Mouse (Mus musculus) embryonic facial prominence, embryonic 15.5 days (tissue): ENCODE measurements around the gene Gm7942. TPM values are rescaled to one million over a fixed set of nuclear protein-coding genes. Genes with fewer than 3 reads are reported as not detected.
"Not testable (repeated sequence)": the region's sequence is repeated elsewhere in the genome, so short reads cannot be mapped to it uniquely, and the experiment has no call there.

Experiments used
- ATAC-seq: fragments of 200-750 bp; cut with Nextera tagmentation; 2 replicates; pipeline ENCODE4 v1.8.0; 2017; ENCODE audit warnings: low read depth, moderate TSS enrichment; ENCODE audit not compliant: insufficient number of reproducible peaks, low FRiP score, low TSS enrichment
- H3K27ac ChIP-seq: fragments of 300-500 bp; sonication (generic); replicated peaks from 2 replicates; pipeline ENCODE4 v1.5.1; 2015; ENCODE audit warnings: mild to moderate bottlenecking, inconsistent platforms
- H3K27me3 ChIP-seq: fragments of 300-500 bp; sonication (generic); 2 replicates; pipeline ENCODE4 v1.6.1; 2015; ENCODE audit warnings: inconsistent platforms
- H3K36me3 ChIP-seq: fragments of 300-500 bp; sonication (generic); 2 replicates; pipeline ENCODE4 v1.6.1; 2015; ENCODE audit warnings: mild to moderate bottlenecking, inconsistent platforms
- H3K4me1 ChIP-seq: fragments of 300-500 bp; sonication (generic); 2 replicates; pipeline ENCODE4 v1.6.1; 2015; ENCODE audit warnings: inconsistent platforms
- H3K4me2 ChIP-seq: fragments of 300-500 bp; sonication (generic); replicated peaks from 2 replicates; pipeline ENCODE4 v1.6.1; 2015; ENCODE audit warnings: mild to moderate bottlenecking, inconsistent platforms
- H3K4me3 ChIP-seq: fragments of 300-500 bp; sonication (generic); replicated peaks from 2 replicates; pipeline ENCODE4 v1.5.1; 2015; ENCODE audit warnings: mild to moderate bottlenecking, inconsistent platforms
- H3K9ac ChIP-seq: fragments of 300-500 bp; sonication (generic); 2 replicates; pipeline ENCODE4 v1.6.1; 2015; ENCODE audit warnings: inconsistent platforms
- H3K9me3 ChIP-seq: fragments of 300-500 bp; sonication (generic); replicated peaks from 2 replicates; pipeline ENCODE4 v1.6.1; 2016; ENCODE audit warnings: inconsistent platforms
- WGBS: fragments of 180-500 bp; shearing (Covaris S2); methylation state at CpG from one replicate; pipeline ENCODE4 v1.1.7; 2015; 5-methylcytosine and 5-hydroxymethylcytosine counted together
- polyA plus RNA-seq: library from polyadenylated mRNA; unstranded; fragments of >200 nt; fragmentation: Nextera tagmentation; extraction: Ambion mirVana; gene quantifications from 2 replicates; pipeline ENCODE4 v1.2.1, GENCODE M21; 2015

Gm7942 gene
- polyA plus RNA-seq: not detected in 2 replicates

DNA sequence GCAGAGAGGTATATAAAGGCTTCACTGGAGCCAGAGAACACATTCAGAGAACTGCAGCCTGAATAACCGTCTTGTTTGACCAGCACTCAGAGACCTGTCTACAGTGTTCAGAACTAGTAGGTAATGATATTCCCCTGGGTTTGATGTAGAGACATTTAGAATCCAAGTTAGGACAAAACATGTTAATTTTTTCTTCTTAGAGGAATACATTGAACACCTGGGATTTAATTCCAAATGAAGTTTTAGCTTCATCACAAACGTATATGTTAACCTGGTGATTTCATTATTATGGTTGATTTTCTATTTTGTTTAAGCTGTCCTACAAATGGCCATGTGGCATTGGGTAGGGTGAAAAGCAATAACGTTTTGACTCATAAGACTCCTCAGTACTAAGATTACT, at the start of gene Gm7942:
TSS of gene Gm7942 (plus strand) at position 301 of the 400 bp plus-strand sequence.
- H3K9ac ChIP-seq, H3K27me3 ChIP-seq, H3K27ac ChIP-seq, ATAC-seq, H3K36me3 ChIP-seq, H3K4me3 ChIP-seq, H3K4me1 ChIP-seq, H3K4me2 ChIP-seq, H3K9me3 ChIP-seq: not testable (repeated sequence)
- no CpG with 5 or more reads among the region's 3 CpGs for WGBS

Other genes starting within 250 kb of the Gm7942 start
- gene Gm3183, start 241.5 kb upstream of the Gm7942 start, polyA plus RNA-seq: not detected in 2 replicates
- gene Gm6367, start 118.3 kb upstream of the Gm7942 start, polyA plus RNA-seq: not detected in 2 replicates
- gene Gm16513, start 75.7 kb downstream of the Gm7942 start, polyA plus RNA-seq: not detected in 2 replicates
- not detected in 2 replicates for gene Gm10424, start 165.8 kb downstream of the Gm7942 start, polyA plus RNA-seq
- not detected in 2 replicates for gene Gm3259, start 199.0 kb downstream of the Gm7942 start, polyA plus RNA-seq